Mouse (Mus musculus) C2C12 (cell line): Measurements from ENCODE around the gene Tas2r143. TPM values are rescaled to one million over a fixed set of nuclear protein-coding genes. Genes with fewer than 3 reads are reported as not detected.

Source experiments
- H3K27me3 ChIP-seq: one replicate; pipeline ENCODE4 v1.6.1; 2011; ENCODE audit not compliant: control insufficient read depth, insufficient read depth, insufficient read length
- H3K36me3 ChIP-seq: one replicate; pipeline ENCODE4 v1.6.1; 2011; ENCODE audit not compliant: control insufficient read depth, insufficient read depth
- H3K4me3 ChIP-seq: one replicate; pipeline ENCODE4 v1.5.1; 2011; ENCODE audit warnings: mild to moderate bottlenecking, control low read depth; ENCODE audit not compliant: poor library complexity, insufficient read depth, severe bottlenecking
- H3K79me2 ChIP-seq: one replicate; pipeline ENCODE4 v1.6.1; 2011; ENCODE audit not compliant: control insufficient read depth, insufficient read depth
- H3K79me3 ChIP-seq: one replicate; pipeline ENCODE4 v1.6.1; 2011; ENCODE audit warnings: low read depth, control low read depth
- H3ac ChIP-seq: one replicate; pipeline ENCODE3; 2011; ENCODE audit warnings: low read depth; ENCODE audit not compliant: control insufficient read depth, insufficient read length
- CEBPB ChIP-seq: IDR thresholded peaks from one replicate; pipeline ENCODE4 v1.6.1; 2011; ENCODE audit warnings: low read depth, mild to moderate bottlenecking, control low read depth, moderate library complexity
- CTCF ChIP-seq: IDR thresholded peaks from one replicate; pipeline ENCODE4 v1.5.1; 2011; ENCODE audit not compliant: control insufficient read depth, insufficient read depth, insufficient read length
- FOSL1 ChIP-seq: IDR thresholded peaks from one replicate; pipeline ENCODE4 v1.8.0; 2011; ENCODE audit warnings: mild to moderate bottlenecking, low read length; ENCODE audit not compliant: poor library complexity, insufficient read depth, severe bottlenecking
- MAX ChIP-seq: IDR thresholded peaks from one replicate; pipeline ENCODE4 v1.6.1; 2011; ENCODE audit warnings: mild to moderate bottlenecking, control low read depth
- MYOD1 ChIP-seq: IDR thresholded peaks from one replicate; pipeline ENCODE4 v1.6.1; 2011; ENCODE audit warnings: low read depth; ENCODE audit not compliant: control insufficient read depth, insufficient read length
- MYOG ChIP-seq: IDR thresholded peaks from one replicate; pipeline ENCODE4 v1.6.1; 2011; ENCODE audit not compliant: control insufficient read depth, insufficient read length; ENCODE audit errors: extremely low read depth
- USF1 ChIP-seq: IDR thresholded peaks from one replicate; pipeline ENCODE4 v1.6.1; 2011; ENCODE audit warnings: low read depth, mild to moderate bottlenecking, control low read depth, moderate library complexity
- polyA plus RNA-seq: library from polyadenylated mRNA; unstranded; fragments of >200 nt; fragmentation: generic; extraction: Trizol; gene quantifications from one replicate; pipeline ENCODE4 v1.2.1, GENCODE M21; 2012; ENCODE audit warnings: missing spikeins

Tas2r143 gene
- polyA plus RNA-seq, 1 experiment = not detected

DNA sequence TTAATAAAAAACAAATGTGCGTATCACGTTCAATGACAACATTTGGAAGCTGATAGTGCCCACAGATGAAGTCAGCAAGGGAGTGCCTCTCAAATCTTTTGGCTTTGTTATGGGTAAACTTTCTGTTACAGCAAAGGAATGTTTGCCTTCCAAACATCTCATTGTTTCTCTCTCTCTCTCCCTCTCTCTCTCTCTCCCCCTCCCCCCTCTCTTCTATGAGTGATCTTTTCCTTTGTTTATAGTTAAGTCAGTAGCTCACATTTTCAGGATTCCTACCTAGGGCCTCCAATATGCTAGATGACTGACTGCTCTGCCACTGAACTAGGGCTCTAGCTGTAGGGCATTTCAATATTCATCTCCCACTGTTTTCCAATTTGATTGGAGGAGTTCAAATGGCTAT is 44.5 kb downstream of the Tas2r143 start:
- no peak overlapping the region for H3ac ChIP-seq
- no peaks in the 10 kb centered on the region for H3K27me3 ChIP-seq
- H3K4me3 ChIP-seq = no peak overlapping the region
- no peaks in the 10 kb centered on the region for H3K36me3 ChIP-seq
- no peaks in the 10 kb centered on the region for H3K79me2 ChIP-seq
- H3K79me3 ChIP-seq = no peaks in the 10 kb centered on the region
- TF ChIP-seq CEBPB = no peak
- no peak for TF ChIP-seq MYOG
- TF ChIP-seq USF1 = no peak
- TF ChIP-seq FOSL1 = no peak
- no peak for TF ChIP-seq MYOD1
- TF ChIP-seq MAX = no peak
- TF ChIP-seq CTCF = no peak

DNA sequence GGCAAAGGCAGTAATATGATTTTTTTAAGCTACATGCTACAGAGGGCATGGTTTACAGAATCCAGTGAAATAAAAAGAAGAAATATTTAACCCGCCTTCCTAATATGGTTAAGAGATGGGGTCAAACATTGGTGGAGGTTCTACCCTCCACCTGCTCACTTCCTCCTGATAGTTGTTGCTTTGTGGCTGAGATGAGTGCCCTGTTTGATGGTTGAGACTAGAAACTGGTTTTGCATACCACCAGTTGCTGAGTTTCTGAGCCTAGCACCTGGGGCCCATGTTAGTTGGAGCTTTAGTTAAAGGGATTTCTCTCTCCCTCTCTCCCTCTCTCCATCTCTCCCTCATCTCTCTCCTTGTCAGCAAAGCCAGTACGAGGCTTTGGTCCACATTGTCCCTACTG is 47.3 kb downstream of the Tas2r143 start:
- Histone ChIP-seq H3K79me3 (no peaks in the 10 kb centered on the region), H3K27me3 (no peaks in the 10 kb centered on the region), H3K4me3 (no peak overlapping the region), H3ac (no peak overlapping the region), H3K79me2 (no peaks in the 10 kb centered on the region), H3K36me3 (no peaks in the 10 kb centered on the region)
- TF ChIP-seq MAX = no peak
- no peak for TF ChIP-seq CEBPB
- TF ChIP-seq USF1 = no peak
- no peak for TF ChIP-seq MYOG
- no peak for TF ChIP-seq MYOD1

Other genes starting within 250 kb of the Tas2r143 start
- gene Tas2r144, start 184.9 kb upstream of the Tas2r143 start, polyA plus RNA-seq = not detected
- 1.5 TPM for gene Gstk1, start 154.3 kb upstream of the Tas2r143 start, polyA plus RNA-seq
- 0.04 TPM for gene Tmem139, start 138.3 kb upstream of the Tas2r143 start, polyA plus RNA-seq
- gene Casp2, start 135.3 kb upstream of the Tas2r143 start, polyA plus RNA-seq = 11.7 TPM
- gene Clcn1, start 113.6 kb upstream of the Tas2r143 start, polyA plus RNA-seq = 0.42 TPM
- 15.6 TPM for gene Fam131b, start 75.6 kb upstream of the Tas2r143 start, polyA plus RNA-seq
- gene Zyx, start 50.6 kb upstream of the Tas2r143 start, polyA plus RNA-seq = 694 TPM
- gene Epha1, start 27.0 kb upstream of the Tas2r143 start, polyA plus RNA-seq = 8.4 TPM
- not detected for gene Tas2r135, start 5.2 kb downstream of the Tas2r143 start, polyA plus RNA-seq
- not detected for gene Tas2r126, start 34.3 kb downstream of the Tas2r143 start, polyA plus RNA-seq
- gene Olfr458, start 65.0 kb downstream of the Tas2r143 start, polyA plus RNA-seq = not detected
- not detected for gene Olfr457, start 76.1 kb downstream of the Tas2r143 start, polyA plus RNA-seq
- 0.06 TPM for gene Olfr456, start 87.0 kb downstream of the Tas2r143 start, polyA plus RNA-seq
- 0.01 TPM for gene Olfr455, start 147.3 kb downstream of the Tas2r143 start, polyA plus RNA-seq
- not detected for gene Tcaf3, start 197.5 kb downstream of the Tas2r143 start, polyA plus RNA-seq
- 4.3 TPM for gene Tcaf2, start 245.0 kb downstream of the Tas2r143 start, polyA plus RNA-seq